Mouse (Mus musculus) heart, embryonic 12.5 days (tissue): ENCODE results near the gene Dnajc2. TPM values are rescaled to one million over a fixed set of nuclear protein-coding genes. Genes with fewer than 3 reads are reported as not detected.
"Not testable (repeated sequence)": the region's sequence is repeated elsewhere in the genome, so short reads cannot be mapped to it uniquely, and the experiment has no call there.

ENCODE experiments used
- ATAC-seq: fragments of 200-750 bp; cut with Nextera tagmentation; 2 replicates; pipeline ENCODE4 v1.8.0; 2017; ENCODE audit warnings: moderate TSS enrichment, moderate library complexity; ENCODE audit not compliant: insufficient number of reproducible peaks, low FRiP score
- H3K27ac ChIP-seq: fragments of 300-500 bp; sonication (generic); 2 replicates; pipeline ENCODE4 v1.5.1; 2016; ENCODE audit warnings: mild to moderate bottlenecking, moderate library complexity; ENCODE audit not compliant: poor library complexity, severe bottlenecking
- H3K27me3 ChIP-seq: fragments of 300-500 bp; sonication (generic); replicated peaks from 2 replicates; pipeline ENCODE4 v1.6.1; 2016; ENCODE audit warnings: mild to moderate bottlenecking, moderate library complexity
- H3K36me3 ChIP-seq: fragments of 300-500 bp; sonication (generic); 2 replicates; pipeline ENCODE4 v1.6.1; 2016; ENCODE audit warnings: mild to moderate bottlenecking, moderate library complexity
- H3K4me1 ChIP-seq: fragments of 300-500 bp; sonication (generic); replicated peaks from 2 replicates; pipeline ENCODE4 v1.6.1; 2016; ENCODE audit warnings: mild to moderate bottlenecking
- H3K4me2 ChIP-seq: fragments of 300-500 bp; sonication (generic); 2 replicates; pipeline ENCODE4 v1.6.1; 2016; ENCODE audit warnings: mild to moderate bottlenecking, moderate library complexity
- H3K4me3 ChIP-seq: fragments of 300-500 bp; sonication (generic); 2 replicates; pipeline ENCODE4 v1.5.1; 2016; ENCODE audit warnings: mild to moderate bottlenecking
- H3K9ac ChIP-seq: fragments of 300-500 bp; sonication (generic); 2 replicates; pipeline ENCODE4 v1.6.1; 2016; ENCODE audit warnings: mild to moderate bottlenecking, moderate library complexity
- H3K9me3 ChIP-seq: fragments of 300-500 bp; sonication (generic); replicated peaks from 2 replicates; pipeline ENCODE4 v1.6.1; 2016; ENCODE audit warnings: mild to moderate bottlenecking, moderate library complexity
- WGBS: fragments of 180-500 bp; shearing (Covaris S2); methylation state at CpG from one replicate; pipeline ENCODE4 v1.1.7; 2016; 5-methylcytosine and 5-hydroxymethylcytosine counted together
- polyA plus RNA-seq: library from polyadenylated mRNA; unstranded; fragments of >200 nt; fragmentation: Nextera tagmentation; extraction: Ambion mirVana; gene quantifications from 2 replicates; pipeline ENCODE4 v1.2.1, GENCODE M21; 2016

Dnajc2 gene
- polyA plus RNA-seq, 1 experiment from 2014 or later = 63.0 TPM

- H3K4me3 ChIP-seq = no peak overlapping the region
- no peaks in the 10 kb centered on the region for H3K27me3 ChIP-seq
- H3K27ac ChIP-seq = peak overlapping the region; percentile 64
- no peak overlapping the region for H3K9ac ChIP-seq
- no peaks in the 10 kb centered on the region for H3K36me3 ChIP-seq
- H3K4me1 ChIP-seq = peaks cover 9% of the 10 kb centered on the region
- WGBS = 67% methylated on average over 1 of the region's 1 CpGs
- H3K4me2 ChIP-seq = no peak overlapping the region
- ATAC-seq = no peak
- H3K9me3 ChIP-seq = 0 out of 2 replicates have a peak, but pooled peaks cover 3% of the 10 kb centered on the region
Measured at GRCm38 (mm10) chr5:21724427-21724826, 60.6 kb downstream of the Dnajc2 start.

GRCm38 (mm10) chr5:21719209-21719608 lies 65.8 kb downstream of the Dnajc2 start:
- Histone ChIP-seq H3K36me3 (no peaks in the 10 kb centered on the region), H3K9me3 (0 out of 2 replicates have a peak, but pooled peaks cover 6% of the 10 kb centered on the region), H3K4me3 (no peak overlapping the region), H3K27ac (no peak overlapping the region), H3K9ac (no peak overlapping the region), H3K4me2 (no peak overlapping the region), H3K4me1 (no peaks in the 10 kb centered on the region), H3K27me3 (no peaks in the 10 kb centered on the region)
- 88% methylated on average over 2 of the region's 2 CpGs for WGBS
- ATAC-seq = no peak

- H3K4me2 ChIP-seq = no peak overlapping the region
- H3K36me3 ChIP-seq = no peaks in the 10 kb centered on the region
- 73% methylated on average over 5 of the region's 5 CpGs for WGBS
- no peak for ATAC-seq
- H3K9me3 ChIP-seq = 0 out of 2 replicates have a peak, but pooled peaks cover 6% of the 10 kb centered on the region
- H3K4me1 ChIP-seq = no peaks in the 10 kb centered on the region
- H3K4me3 ChIP-seq = no peak overlapping the region
- H3K27me3 ChIP-seq = no peaks in the 10 kb centered on the region
- H3K27ac ChIP-seq = no peak overlapping the region
- no peak overlapping the region for H3K9ac ChIP-seq
Measured at GRCm38 (mm10) chr5:21718546-21718945, 66.5 kb downstream of the Dnajc2 start.

GRCm38 (mm10) chr5:21717165-21717715 lies 67.8 kb downstream of the Dnajc2 start:
- no peak for ATAC-seq
- H3K4me3 ChIP-seq = no peak overlapping the region
- H3K4me2 ChIP-seq = no peak overlapping the region
- 0 out of 2 replicates have a peak, but pooled peaks cover 6% of the 10 kb centered on the region for H3K9me3 ChIP-seq
- no peaks in the 10 kb centered on the region for H3K36me3 ChIP-seq
- H3K27ac ChIP-seq = no peak overlapping the region
- WGBS = 80% methylated on average over 10 of the region's 10 CpGs
- H3K9ac ChIP-seq = no peak overlapping the region
- H3K4me1 ChIP-seq = no peaks in the 10 kb centered on the region
- H3K27me3 ChIP-seq = 0 out of 2 replicates have a peak, but pooled peaks cover 2% of the 10 kb centered on the region

- Histone ChIP-seq H3K27me3 (0 out of 2 replicates have a peak, but pooled peaks cover 6% of the 10 kb centered on the region), H3K4me2 (no peak overlapping the region), H3K9ac (no peak overlapping the region), H3K27ac (no peak overlapping the region), H3K4me3 (no peak overlapping the region), H3K4me1 (no peaks in the 10 kb centered on the region), H3K36me3 (no peaks in the 10 kb centered on the region), H3K9me3 (0 out of 2 replicates have a peak, but pooled peaks cover 3% of the 10 kb centered on the region)
- WGBS = 90% methylated on average over 4 of the region's 4 CpGs
- no peak for ATAC-seq
Measured at GRCm38 (mm10) chr5:21714447-21714846, 70.6 kb downstream of the Dnajc2 start.

GRCm38 (mm10) chr5:21712127-21712715 lies 72.8 kb downstream of the Dnajc2 start:
- whole genome bisulfite sequencing = 67% methylated on average over 13 of the region's 13 CpGs
- no peak for ATAC-seq
- no peak overlapping the region for H3K4me2 ChIP-seq

GRCm38 (mm10) chr5:21708011-21708410 lies 77.0 kb downstream of the Dnajc2 start:
- not testable (repeated sequence) for H3K27me3 ChIP-seq, H3K27ac ChIP-seq, H3K4me1 ChIP-seq, H3K4me3 ChIP-seq, H3K4me2 ChIP-seq, ATAC-seq, H3K9me3 ChIP-seq, H3K36me3 ChIP-seq, H3K9ac ChIP-seq
- 78% methylated on average over 8 of the region's 8 CpGs for WGBS

More at GRCm38 (mm10) chr5:21712127-21712715, 72.8 kb downstream of the Dnajc2 start:
- Histone ChIP-seq H3K4me3 (no peak overlapping the region), H3K9ac (no peak overlapping the region), H3K9me3 (peaks cover 8% of the 10 kb centered on the region), H3K36me3 (no peaks in the 10 kb centered on the region), H3K27me3 (0 out of 2 replicates have a peak, but pooled peaks cover 6% of the 10 kb centered on the region), H3K4me1 (no peaks in the 10 kb centered on the region), H3K27ac (no peak overlapping the region)

Other genes with a start within 250 kb of the Dnajc2 start
- gene Lrrc17, start 241.7 kb downstream of the Dnajc2 start, polyA plus RNA-seq = 6.6 and 7.8 TPM in 2 replicates
- 0.10 and 0.19 TPM in 2 replicates for gene Fbxl13, start 139.6 kb downstream of the Dnajc2 start, polyA plus RNA-seq
- 21.7 and 22.9 TPM in 2 replicates for gene Armc10, start 139.4 kb downstream of the Dnajc2 start, polyA plus RNA-seq
- gene Napepld, start 83.9 kb downstream of the Dnajc2 start, polyA plus RNA-seq = 5.4 and 6.9 TPM in 2 replicates
- gene Pmpcb, start 48.1 kb downstream of the Dnajc2 start, polyA plus RNA-seq = 131 and 136 TPM in 2 replicates
- 151 and 157 TPM in 2 replicates for gene Psmc2, start within 50 bp of the Dnajc2 start, polyA plus RNA-seq
- gene Slc26a5, start 80.4 kb upstream of the Dnajc2 start, polyA plus RNA-seq = not detected in 2 replicates